Mouse (Mus musculus) liver, embryonic 15.5 days (tissue): Measurements from ENCODE around the gene Dazl. TPM values are rescaled to one million over a fixed set of nuclear protein-coding genes. Genes with fewer than 3 reads are reported as not detected.

Source experiments
- ATAC-seq: fragments of 200-750 bp; cut with Nextera tagmentation; 2 replicates; pipeline ENCODE4 v1.8.0; 2017; ENCODE audit warnings: moderate number of reproducible peaks, mild to moderate bottlenecking, moderate library complexity; ENCODE audit not compliant: insufficient read depth
- H3K27ac ChIP-seq: fragments of 300-500 bp; sonication (generic); replicated peaks from 2 replicates; pipeline ENCODE4 v1.5.1; 2015; ENCODE audit warnings: mild to moderate bottlenecking, inconsistent platforms
- H3K27me3 ChIP-seq: fragments of 300-500 bp; sonication (generic); 2 replicates; pipeline ENCODE4 v1.6.1; 2015; ENCODE audit warnings: mild to moderate bottlenecking, inconsistent platforms
- H3K36me3 ChIP-seq: fragments of 300-500 bp; sonication (generic); replicated peaks from 2 replicates; pipeline ENCODE4 v1.6.1; 2015; ENCODE audit warnings: moderate library complexity, mild to moderate bottlenecking, inconsistent platforms
- H3K4me1 ChIP-seq: fragments of 300-500 bp; sonication (generic); replicated peaks from 2 replicates; pipeline ENCODE4 v1.6.1; 2015; ENCODE audit warnings: inconsistent platforms
- H3K4me2 ChIP-seq: fragments of 300-500 bp; sonication (generic); 2 replicates; pipeline ENCODE4 v1.6.1; 2015; ENCODE audit warnings: moderate library complexity, mild to moderate bottlenecking, inconsistent platforms
- H3K4me3 ChIP-seq: fragments of 300-500 bp; sonication (generic); replicated peaks from 2 replicates; pipeline ENCODE4 v1.5.1; 2015; ENCODE audit warnings: mild to moderate bottlenecking, inconsistent platforms
- H3K9ac ChIP-seq: fragments of 300-500 bp; sonication (generic); 2 replicates; pipeline ENCODE4 v1.6.1; 2015; ENCODE audit warnings: moderate library complexity, mild to moderate bottlenecking, inconsistent platforms
- H3K9me3 ChIP-seq: fragments of 300-500 bp; sonication (generic); replicated peaks from 2 replicates; pipeline ENCODE4 v1.6.1; 2016; ENCODE audit warnings: inconsistent platforms
- WGBS: fragments of 180-500 bp; shearing (Covaris S2); methylation state at CpG from one replicate; pipeline ENCODE4 v1.1.7; 2015; ENCODE audit warnings: mixed read lengths; ENCODE audit not compliant: insufficient replicate concordance; 5-methylcytosine and 5-hydroxymethylcytosine counted together
- polyA plus RNA-seq: library from polyadenylated mRNA; unstranded; fragments of >200 nt; fragmentation: Nextera tagmentation; extraction: Ambion mirVana; gene quantifications from 2 replicates; pipeline ENCODE4 v1.2.1, GENCODE M21; 2015

The Dazl gene
- polyA plus RNA-seq, 1 experiment from 2014 or later: 0.07 TPM

GRCm38 (mm10) chr17:50235943-50236701 lies 57.3 kb downstream of the Dazl start:
- Histone ChIP-seq H3K9ac (no peak overlapping the region), H3K27ac (no peak overlapping the region), H3K9me3 (no peaks in the 10 kb centered on the region), H3K36me3 (no peaks in the 10 kb centered on the region), H3K4me2 (no peak overlapping the region), H3K27me3 (peaks cover 21% of the 10 kb centered on the region; the same call in 1 of the 2 replicates), H3K4me3 (no peak overlapping the region), H3K4me1 (peaks cover 4% of the 10 kb centered on the region; the same call in 1 of the 2 replicates)
- no peak for ATAC-seq
- WGBS: 59% methylated on average over 13 of the region's 13 CpGs

- H3K27ac ChIP-seq: no peak overlapping the region
- H3K4me2 ChIP-seq: no peak overlapping the region
- H3K27me3 ChIP-seq: 0 out of 2 replicates have a peak, but pooled peaks cover 10% of the 10 kb centered on the region
- H3K9ac ChIP-seq: no peak overlapping the region
- no peaks in the 10 kb centered on the region for H3K36me3 ChIP-seq
- no peak for ATAC-seq
- no peak overlapping the region for H3K4me3 ChIP-seq
- WGBS: 72% methylated on average over 5 of the region's 5 CpGs
- peaks cover 4% of the 10 kb centered on the region; the same call in 1 of the 2 replicates for H3K4me1 ChIP-seq
- no peaks in the 10 kb centered on the region for H3K9me3 ChIP-seq
These were observed 59.5 kb downstream of the Dazl start for GRCm38 (mm10) chr17:50233956-50234355.

- H3K36me3 ChIP-seq: no peaks in the 10 kb centered on the region
These were observed 60.6 kb downstream of the Dazl start for GRCm38 (mm10) chr17:50232821-50233220.

GRCm38 (mm10) chr17:50231206-50231605 lies 62.2 kb downstream of the Dazl start:
- no peak overlapping the region for H3K27ac ChIP-seq
- H3K9ac ChIP-seq: no peak overlapping the region
- WGBS: 82% methylated on average over 8 of the region's 8 CpGs
- no peak overlapping the region for H3K4me2 ChIP-seq
- H3K9me3 ChIP-seq: no peaks in the 10 kb centered on the region
- H3K4me3 ChIP-seq: no peak overlapping the region
- H3K27me3 ChIP-seq: no peaks in the 10 kb centered on the region
- H3K36me3 ChIP-seq: no peaks in the 10 kb centered on the region
- H3K4me1 ChIP-seq: peaks cover 2% of the 10 kb centered on the region; the same call in 1 of the 2 replicates
- no peak for ATAC-seq

More at GRCm38 (mm10) chr17:50232821-50233220, 60.6 kb downstream of the Dazl start:
- 78% methylated on average over 11 of the region's 11 CpGs for whole genome bisulfite sequencing
- Histone ChIP-seq H3K4me3 (no peak overlapping the region), H3K9me3 (no peaks in the 10 kb centered on the region), H3K4me1 (peaks cover 4% of the 10 kb centered on the region; the same call in 1 of the 2 replicates), H3K27ac (no peak overlapping the region), H3K9ac (no peak overlapping the region), H3K27me3 (0 out of 2 replicates have a peak, but pooled peaks cover under 1% of the 10 kb centered on the region), H3K4me2 (no peak overlapping the region)
- no peak for ATAC-seq

- Histone ChIP-seq H3K4me3 (no peak overlapping the region), H3K4me1 (no peaks in the 10 kb centered on the region), H3K27ac (no peak overlapping the region), H3K36me3 (no peaks in the 10 kb centered on the region), H3K27me3 (no peaks in the 10 kb centered on the region), H3K9ac (no peak overlapping the region), H3K9me3 (no peaks in the 10 kb centered on the region), H3K4me2 (no peak overlapping the region)
- no peak for ATAC-seq
- WGBS: 59% methylated on average over 4 of the region's 4 CpGs
These were observed 63.9 kb downstream of the Dazl start for GRCm38 (mm10) chr17:50229534-50229933.

Other genes with a start within 250 kb of the Dazl start
- 3.6 and 3.9 TPM in 2 replicates for gene Rftn1, start 103.0 kb downstream of the Dazl start, polyA plus RNA-seq
- gene Plcl2, start 215.8 kb upstream of the Dazl start, polyA plus RNA-seq: 1.6 TPM in 2 replicates